Mouse (Mus musculus) brain, adult 2 months (tissue): ENCODE measurements around the gene Ttll11.

Experiments
- DNase-seq: peaks from one replicate; pipeline ENCODE4 v3.0.0; 2011; ENCODE audit warnings: low read depth, low spot score

The Ttll11 gene

DNA sequence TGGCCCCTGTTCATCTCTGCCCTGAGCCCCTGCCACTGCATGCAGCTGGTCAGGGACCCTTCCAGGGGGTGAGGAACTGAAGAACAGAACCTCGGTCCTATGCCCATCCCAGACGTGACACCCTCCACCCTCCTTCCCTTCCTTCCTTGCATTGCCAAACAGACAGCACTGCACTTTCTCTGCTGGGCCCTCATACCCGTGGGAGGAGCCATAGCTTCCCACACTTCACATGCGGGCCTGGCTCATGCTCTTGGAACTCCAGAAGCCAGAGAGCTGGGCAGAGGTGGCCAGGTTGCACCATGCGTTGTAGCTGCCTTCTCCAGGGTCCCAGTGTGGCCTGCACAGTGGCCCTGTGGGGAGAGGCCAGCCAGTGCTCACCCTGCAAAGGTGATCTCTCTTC, 251.1 kb downstream of the Ttll11 start:
- DNase-seq = peak; percentile 65

DNA sequence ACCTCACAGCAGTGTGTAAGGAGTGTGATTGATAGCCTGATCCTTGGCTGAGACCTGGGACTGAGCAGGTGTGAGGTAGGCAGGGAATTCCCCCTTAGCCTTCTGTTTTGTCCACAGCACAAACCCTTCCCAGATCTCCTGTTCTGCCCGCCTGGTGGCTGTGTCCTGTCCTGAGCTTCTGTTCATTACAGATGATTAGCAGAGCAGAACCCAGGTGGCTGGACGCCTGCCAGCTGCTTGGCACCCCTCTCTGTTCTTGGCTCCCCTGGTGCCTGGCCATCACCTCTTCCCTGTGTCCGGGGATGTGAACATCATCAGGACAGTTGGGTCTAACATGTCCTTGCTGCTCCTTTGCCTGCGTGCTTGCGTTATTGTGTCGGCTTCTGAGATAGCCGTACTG, 256.0 kb downstream of the Ttll11 start:
- peak; percentile 76 for DNase-seq

DNA sequence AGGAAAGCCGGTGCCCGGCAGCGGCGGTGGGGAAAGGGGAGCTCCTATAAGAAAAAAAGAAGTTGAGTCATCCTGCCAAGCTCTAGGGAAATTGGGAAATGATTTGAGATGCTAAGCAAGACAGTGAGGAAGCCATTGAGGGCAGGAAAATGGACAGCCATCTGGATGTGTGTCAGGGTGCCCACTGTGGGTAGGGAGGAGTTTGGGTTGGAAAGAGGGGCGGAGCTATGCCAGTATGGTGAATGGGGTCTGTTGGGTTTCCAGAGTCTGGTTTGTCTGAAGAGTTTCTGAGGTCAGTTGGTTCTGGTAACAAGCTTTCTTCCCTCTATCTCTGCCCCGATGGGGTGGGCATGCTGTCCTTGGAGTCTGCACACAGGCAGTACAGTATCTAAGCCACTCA, 256.4 kb downstream of the Ttll11 start:
- DNase-seq = no peak

DNA sequence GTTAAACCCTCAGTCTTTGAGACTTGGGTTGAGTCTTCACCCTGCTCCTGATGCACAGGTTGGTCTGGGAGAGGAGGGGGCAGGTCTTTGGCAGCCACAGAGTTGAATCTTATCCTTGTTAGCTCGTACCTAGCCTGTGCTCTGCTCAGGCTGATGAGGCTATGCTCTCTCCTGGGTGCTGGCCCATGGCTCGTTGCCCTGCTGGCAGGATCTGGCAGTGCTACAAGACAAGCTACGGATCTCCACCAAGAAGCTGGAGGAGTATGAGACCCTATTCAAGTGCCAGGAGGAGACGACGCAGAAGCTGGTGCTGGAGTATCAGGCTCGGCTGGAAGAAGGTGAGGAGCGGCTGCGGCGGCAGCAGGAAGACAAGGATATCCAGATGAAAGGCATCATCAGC, 256.9 kb downstream of the Ttll11 start:
- DNase-seq = peak; percentile 64

DNA sequence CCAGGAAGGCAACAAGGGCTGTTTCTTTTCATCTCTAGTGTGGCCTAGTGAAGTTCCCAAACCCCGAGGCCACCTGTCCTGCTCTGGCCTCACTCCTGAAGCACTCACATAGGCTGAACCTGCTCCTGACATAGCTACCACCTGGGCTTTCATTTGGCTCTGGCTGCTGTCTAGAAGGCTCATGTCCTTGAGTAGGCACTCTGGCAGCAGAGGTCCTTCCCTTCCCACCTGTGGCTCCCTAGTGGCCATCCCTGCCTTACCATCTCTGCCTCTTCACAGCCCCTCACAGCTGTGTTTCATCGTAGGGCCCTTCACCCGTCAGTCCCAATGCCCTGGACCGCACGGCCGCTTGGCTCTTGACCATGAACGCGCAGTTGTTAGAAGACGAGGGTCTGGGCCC, 258.8 kb downstream of the Ttll11 start:
- no peak for DNase-seq

DNA sequence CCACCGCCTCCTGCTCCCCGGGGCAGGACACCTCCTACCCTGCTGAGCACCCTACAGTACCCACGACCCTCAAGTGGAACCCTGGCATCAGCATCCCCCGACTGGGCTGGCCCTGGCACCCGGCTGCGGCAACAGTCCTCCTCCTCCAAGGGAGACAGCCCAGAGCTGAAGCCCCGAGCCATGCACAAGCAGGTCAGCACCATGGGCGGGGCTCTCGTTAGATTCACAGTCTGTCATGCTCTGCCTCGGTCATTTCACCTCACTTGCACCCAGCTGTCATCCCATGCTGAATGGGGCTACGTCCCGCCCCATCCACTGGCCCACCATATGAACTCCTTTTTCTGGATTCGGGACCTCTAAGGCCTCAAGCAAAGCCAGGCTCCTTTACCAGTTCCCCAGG, 259.2 kb downstream of the Ttll11 start:
- no peak for DNase-seq

DNA sequence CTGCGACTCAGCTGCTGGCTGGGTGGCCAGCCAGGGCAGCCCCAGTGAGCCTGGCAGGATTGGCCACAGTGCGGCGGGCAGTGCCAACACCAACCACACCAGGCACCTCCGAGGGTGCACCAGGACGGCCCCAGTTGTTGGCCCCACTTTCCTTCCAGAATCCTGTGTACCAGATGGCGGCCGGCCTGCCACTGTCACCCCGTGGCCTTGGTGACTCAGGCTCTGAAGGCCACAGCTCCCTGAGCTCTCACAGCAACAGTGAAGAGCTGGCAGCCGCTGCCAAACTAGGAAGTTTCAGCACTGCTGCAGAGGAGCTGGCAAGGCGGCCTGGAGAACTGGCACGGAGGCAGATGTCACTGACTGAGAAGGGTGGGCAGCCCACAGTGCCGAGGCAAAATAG, 259.6 kb downstream of the Ttll11 start:
- DNase-seq = peak; percentile 79

DNA sequence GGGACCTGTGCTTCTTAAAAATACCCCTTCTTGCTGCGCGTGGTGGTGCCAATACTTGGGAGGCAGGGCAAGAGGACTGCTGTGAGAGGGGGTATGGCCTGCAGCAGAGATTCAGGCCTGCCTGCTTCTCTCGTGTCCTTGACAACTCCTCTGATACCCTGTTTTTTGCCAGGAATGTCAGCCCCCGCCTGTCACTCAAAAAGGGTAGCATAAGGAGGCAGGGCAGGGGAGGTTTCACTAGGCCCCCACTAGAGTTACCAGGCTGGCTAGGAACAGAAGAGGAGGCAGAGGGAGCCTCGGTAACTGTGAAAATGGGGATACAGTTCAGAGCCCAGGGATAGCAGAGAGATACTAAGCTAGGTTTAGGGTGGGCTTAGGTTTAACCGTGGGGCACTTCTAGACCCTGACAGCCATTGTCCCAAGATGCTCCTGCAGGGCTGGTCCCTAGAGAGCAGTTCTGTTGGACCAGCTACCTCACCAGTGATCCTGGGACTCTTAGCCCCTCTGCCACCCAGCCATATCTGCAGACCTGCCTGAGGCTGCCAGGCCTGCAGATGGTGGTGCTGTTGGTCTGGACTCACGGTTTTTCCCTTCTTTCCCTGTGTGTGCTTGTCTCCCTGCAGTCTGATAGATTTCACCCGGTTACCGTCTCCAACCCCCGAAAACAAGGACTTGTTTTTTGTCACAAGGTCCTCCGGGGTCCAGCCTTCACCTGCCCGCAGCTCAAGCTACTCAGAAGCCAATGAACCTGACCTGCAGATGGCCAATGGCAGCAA, 260.3 kb downstream of the Ttll11 start:
- DNase-seq = peak; percentile 69

DNA sequence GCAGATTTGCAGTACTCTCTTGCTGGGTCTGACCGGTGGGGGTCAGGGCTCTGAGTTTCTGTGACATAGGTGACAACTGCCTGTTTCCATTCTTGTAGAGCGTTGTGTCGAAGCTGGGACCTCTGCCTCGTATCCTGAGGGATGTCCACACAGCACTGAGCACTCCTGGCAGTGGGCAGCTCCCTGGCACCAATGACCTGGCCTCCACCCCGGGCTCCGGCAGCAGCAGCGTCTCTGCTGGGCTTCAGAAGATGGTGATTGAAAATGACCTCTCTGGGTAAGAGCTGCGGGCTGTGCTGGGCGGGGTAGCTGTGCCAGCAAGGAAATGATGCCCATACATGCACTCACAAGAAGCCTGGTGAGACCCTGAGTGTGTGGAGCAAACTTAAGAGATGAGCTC, 261.1 kb downstream of the Ttll11 start:
- DNase-seq = no peak

DNA sequence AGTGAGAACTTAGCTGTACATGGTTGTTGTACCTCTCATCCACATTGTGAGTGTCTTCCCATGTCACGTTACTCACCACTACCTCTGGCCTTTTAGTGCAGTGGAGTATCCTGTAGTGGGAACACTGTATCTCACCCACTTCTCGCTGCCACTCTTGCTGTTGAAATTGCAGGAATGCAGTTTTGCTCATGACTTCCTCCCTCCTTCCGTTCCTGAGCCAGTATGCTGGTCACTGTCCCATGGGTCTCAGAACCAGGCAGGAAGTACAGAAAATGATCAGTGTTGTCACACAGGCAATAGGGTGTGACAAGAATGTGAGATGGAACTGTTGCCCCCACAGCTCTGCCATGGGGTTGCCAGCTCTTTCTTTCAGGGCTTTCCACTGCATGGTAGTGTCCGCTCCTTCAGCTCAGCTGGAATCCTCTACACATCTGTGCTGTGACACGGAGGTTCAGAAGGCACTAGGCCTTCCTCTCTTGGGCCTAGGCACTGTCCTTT, 261.7 kb downstream of the Ttll11 start:
- no peak for DNase-seq

DNA sequence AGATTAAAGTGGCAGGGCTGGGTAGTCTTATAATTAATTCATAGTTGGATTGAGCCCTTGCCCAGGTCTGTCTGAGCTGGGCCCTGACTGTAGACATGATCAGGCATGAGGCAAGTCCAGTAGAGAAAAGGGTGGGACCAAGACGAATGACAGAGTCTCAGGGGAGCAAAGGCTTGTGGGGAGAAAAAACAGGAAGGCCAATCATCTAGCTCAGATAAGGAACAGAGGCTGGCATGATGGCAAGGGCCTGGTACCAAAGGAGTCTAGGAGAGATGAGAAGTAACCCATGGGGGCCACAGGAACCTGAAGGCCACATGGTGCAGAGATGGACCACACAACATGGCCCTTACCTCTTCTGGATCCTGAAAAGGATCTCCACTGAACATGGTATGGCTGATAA, 263.5 kb downstream of the Ttll11 start:
- DNase-seq = no peak

DNA sequence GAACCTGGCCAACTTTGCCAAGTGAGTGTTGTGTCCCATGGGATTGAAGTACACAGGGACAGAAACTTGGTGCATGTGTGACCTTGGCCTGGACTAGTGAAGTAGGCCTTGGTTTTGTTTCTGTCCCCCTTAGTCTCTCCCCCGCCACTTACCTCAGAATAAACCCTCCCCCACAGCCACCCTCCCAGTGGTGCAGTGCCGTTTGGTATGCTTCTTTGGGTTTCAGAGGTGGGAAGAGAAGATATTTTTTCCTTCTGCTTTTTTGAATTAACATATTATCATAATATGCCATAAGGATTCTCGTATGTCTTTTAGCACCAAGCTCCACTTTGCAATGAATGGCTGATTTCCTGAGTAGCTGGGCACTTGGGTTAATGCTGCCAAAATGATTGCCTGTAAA, 264.2 kb downstream of the Ttll11 start:
- peak; percentile 67 for DNase-seq

DNA sequence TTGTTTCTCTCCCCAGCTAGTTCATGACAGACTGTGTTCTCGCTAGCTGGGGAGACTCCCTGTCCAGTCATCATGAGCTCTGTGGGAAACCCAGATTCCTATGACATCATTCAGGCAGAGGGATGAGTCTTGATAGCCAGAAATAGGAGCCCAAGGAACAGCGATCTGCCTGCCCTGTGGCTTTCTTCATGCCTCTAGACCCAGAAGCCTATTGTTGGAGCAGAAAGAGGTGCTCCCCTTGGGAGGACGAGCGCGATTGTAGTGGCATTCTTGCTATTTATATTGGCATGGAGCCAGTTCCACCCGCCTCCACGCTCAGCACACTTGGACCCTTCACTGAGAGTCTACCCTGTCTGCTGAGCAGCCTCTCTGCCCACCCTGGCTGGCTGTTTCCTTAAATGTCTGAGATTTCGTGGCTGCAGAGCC, 265.0 kb downstream of the Ttll11 start:
- DNase-seq = peak; percentile 88

DNA sequence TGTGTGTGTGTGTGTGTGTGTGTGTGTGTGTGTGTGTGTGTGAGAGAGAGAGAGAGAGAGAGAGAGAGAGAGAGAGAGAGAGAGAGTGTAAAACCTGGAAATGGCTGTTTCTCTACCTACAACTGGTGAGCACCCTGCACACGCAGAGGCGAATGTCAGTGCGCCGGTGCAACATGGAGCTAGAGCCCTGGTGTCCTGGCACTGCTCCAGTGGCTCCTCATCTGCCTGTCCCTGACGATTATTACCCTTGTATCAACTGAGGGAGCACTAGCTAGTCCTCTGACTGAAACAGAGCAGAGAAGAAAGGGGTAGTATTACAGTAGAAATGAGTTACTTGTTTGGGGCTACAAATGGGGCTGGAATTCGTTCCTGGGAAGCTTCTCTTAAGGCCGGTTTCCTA, 266.3 kb downstream of the Ttll11 start:
- DNase-seq = no peak

DNA sequence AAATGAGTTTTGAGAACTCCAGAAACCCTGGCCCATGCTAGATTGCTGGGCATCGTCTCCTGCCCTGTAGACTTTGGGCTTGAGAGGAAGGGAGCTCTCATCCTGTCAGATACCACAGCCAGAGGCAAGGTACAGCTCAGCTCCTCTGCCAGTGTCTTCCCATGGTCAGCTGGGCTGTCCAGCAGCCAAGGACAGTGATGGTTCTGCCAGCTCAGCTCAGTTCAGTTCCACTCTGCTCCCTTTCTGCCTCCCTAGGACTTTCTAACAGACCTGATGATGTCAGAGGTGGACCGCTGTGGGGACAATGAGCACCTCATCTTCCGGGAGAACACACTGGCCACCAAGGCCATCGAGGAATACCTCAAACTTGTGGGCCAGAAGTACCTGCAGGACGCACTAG, 267.1 kb downstream of the Ttll11 start:
- DNase-seq = no peak

DNA sequence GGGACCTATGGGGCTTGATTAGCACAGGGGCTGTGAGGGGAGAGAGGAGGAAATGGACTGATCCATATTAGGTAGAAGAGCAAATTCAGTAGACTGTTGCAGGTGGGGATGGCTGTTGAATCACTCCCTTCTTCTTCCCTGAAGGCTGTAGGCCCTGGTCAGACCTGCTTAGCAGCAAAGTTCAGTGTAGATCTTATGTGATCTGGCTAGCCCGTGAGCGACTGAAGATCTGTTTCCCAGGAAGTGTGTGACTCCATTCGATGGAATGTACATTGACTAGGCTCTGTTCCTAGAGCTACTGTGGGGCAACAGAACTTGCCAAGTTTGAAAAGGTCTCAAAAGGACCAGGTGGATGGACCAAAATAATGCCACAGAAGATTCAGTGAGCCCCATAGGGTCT, 276.5 kb downstream of the Ttll11 start:
- DNase-seq = no peak

DNA sequence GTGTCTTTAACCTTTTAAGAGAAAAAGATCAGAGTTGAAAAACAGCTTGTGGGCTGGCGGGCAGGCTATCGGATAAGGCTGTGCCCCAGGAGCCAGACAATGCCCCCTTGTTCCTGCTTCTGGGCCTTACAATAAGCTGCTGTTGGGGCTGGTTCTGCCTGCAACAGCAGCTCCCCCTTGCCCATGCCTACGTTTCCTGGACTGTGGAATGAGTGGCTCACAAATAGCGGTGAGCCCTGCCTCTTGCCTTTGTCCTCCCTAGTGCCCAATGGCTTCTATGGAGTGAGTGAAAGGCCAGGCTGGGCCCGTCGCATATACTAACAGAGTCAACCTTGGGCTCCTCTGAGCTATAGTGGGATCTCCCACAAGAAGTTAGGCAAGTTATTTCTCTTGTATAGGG, 277.1 kb downstream of the Ttll11 start:
- DNase-seq = peak; percentile 87

DNA sequence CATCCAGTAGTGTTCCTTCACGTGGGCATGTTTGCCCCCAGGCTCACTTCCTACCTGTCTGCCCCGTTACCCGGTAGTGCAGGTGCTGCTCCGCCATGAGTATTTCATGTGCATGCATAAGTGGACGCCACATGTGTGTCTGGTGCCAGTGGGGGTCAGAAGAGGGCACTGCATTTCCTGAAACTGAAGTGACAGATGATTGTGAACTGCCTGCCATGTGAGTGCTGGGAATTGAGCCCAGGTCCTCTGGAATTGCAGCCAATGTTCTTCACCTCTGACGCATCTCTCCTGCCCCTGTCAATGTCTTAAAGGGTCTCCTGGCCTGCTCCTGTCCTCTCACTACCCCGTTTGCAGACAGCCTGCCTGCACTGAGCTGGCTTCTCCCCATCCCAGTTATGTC, 277.7 kb downstream of the Ttll11 start:
- no peak for DNase-seq
